Mouse (Mus musculus) cerebellum, adult 8-10 months (tissue): ENCODE data around the gene Exoc6.

Experiments used
- DNase-seq: peaks from one replicate; pipeline ENCODE4 v3.0.0; 2022

Exoc6 gene

DNA sequence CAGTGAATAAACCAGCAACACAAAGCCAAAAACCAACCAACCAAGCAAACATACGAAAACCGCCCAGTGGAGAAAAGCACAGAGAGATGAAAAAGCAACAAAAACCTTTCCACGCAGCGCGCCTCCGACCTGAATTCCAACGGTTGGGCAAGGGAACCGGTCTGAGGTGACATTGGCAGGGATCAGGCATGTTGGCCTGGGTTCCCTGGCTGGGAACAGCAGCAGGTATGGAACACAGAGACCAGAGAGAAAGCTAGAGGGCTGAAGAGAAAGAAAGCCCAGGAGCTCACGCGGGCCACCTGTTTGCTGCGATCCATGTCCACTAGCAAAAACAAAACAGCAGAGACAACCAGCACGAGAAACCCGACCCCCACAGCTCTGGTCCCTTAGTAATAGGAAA is 144.9 kb downstream of the Exoc6 start:
- no peak for DNase-seq

DNA sequence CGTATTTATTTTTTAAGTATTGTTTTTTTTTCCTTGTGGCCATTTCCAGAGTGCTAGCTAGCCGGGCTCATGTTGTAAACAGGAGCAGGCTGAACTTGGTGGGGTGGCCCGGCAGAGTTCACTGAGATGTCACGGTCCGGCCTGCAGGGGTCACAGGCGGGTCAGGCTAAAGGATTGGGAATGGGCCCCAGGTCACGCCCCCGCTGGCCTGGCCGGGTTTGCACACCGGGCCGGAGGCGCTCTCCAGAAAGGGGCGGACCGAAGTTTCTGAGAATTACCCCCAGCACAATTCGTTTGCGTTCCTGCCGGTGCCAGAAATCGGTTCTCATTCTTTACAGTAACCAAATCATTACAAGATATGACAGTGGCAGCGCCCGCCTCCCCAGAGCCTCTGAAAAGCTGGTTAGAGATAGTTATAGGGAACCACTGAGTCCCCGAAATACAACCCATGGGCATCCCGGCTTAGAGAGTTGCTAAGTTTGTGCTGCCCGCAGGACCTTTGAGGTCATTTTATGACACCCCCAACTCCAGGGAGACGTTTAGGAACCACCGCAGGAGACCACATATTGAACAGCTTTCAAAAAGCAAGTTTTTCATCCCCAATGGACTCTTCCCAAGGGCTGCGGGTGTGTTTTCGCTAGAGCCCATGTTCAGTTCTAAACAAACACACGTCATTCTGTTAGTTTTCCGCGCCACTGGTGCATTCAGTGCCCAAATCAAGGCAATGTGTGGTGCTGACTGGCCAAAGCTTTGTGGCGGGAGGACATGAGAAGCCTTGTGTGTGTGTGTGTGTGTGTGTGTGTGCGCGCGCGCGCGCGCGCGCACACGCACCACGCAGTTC is 145.8 kb downstream of the Exoc6 start:
- no peak for DNase-seq

DNA sequence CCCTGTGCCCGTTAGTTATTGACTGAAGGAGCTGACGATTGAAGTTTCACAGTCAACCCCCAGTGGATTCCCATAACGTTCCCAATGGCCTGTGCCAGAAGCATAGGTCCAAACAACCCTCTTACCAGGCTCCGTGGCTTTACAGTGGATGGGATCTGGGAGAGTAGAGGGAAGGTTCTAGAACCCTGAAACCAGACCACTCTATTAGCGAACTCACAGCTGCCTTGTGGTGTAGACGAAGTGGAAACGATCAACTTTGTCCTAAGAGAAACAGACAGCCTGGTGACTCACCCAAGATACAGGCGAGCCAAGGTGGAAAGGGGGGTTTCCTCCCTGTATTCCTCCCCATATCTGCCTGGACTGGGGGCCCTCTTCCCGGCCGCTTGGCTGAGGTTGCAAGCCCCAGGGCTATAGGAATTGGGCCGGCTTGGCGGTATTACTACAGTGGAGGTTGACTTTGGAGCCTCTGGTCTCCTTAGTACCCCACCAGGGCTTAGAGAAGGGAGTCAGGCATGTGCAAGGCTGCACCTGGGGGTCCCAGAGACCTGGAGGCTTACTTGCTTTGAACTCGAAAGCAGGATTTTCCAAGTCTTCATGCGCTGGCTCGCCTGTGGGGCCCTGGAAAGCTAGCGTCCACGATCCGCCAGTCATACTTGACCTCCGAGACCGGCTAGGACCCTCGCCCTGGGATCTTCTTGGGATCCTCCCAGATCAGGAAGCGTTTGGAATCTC is 146.6 kb downstream of the Exoc6 start:
- no peak for DNase-seq

DNA sequence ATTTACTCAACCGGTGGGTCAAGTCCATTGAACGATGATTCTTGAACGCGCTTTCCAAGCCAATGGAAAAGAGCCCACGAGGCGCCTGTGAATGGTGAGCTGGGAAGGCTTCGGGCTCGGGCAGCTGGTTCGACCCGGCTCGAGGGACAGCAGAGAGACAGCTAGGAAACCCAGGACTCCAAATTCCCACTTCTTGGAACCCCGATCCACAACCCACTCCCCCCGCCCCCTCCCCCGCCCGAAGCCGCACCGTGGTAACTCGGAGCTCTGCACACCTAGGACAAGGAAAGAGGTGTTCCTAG is 147.1 kb downstream of the Exoc6 start:
- no peak for DNase-seq

DNA sequence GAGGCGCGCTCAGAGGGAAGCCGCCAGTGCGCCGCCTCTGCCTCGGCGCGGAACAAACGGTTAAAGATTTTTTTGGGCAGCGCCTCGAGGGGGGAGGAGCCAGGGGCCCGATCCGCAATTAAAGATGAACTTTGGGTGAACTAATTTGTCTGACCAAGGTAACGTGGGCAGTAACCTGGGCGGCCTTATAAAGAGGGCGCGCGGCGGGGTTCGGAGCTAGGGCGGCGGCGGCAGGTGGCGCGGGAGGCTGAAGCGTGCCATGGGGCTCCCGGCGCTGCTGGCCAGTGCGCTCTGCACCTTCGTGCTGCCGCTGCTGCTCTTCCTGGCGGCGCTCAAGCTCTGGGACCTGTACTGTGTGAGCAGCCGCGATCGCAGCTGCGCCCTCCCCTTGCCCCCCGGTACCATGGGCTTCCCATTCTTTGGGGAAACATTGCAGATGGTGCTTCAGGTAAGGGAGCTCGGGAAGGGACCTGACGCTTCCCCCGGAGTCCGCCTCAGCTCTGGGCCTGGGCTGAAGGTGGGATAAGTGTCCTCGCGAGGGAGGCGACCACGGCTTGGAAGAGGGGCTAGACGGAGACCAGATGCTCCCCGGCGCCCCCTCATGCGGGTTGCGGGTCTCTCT is 147.5 kb downstream of the Exoc6 start, which contains the start of gene Cyp26a1:
TSS of gene Cyp26a1 (plus strand) at position 148 of the 622 bp plus-strand sequence.
- DNase-seq = no peak

DNA sequence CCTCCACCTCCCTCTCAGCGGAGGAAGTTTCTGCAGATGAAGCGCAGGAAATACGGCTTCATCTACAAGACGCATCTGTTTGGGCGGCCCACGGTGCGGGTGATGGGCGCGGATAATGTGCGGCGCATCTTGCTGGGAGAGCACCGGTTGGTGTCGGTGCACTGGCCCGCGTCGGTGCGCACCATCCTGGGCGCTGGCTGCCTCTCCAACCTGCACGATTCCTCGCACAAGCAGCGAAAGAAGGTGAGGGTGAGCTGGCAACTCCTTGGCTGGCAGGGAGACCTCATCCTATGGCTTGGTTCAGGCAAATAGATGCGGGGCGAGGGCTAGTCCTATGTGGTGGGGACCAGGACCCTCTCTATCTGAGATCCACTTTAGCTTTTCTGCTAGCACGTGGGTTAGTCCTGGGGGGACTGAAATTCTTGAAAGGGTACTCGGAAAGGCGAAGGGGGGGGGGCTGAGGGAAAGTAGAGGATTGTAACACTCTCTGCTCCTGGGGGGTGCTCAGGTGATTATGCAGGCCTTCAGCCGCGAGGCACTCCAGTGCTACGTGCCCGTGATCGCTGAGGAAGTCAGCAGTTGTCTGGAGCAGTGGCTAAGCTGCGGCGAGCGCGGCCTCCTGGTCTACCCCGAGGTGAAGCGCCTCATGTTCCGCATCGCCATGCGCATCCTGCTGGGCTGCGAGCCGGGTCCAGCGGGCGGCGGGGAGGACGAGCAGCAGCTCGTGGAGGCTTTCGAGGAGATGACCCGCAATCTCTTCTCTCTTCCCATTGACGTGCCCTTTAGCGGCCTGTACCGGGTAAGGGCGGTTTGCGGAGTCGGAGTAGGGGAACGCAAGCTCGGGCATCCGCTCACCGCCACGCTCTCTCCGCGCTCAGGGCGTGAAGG is 148.3 kb downstream of the Exoc6 start:
- DNase-seq = no peak

DNA sequence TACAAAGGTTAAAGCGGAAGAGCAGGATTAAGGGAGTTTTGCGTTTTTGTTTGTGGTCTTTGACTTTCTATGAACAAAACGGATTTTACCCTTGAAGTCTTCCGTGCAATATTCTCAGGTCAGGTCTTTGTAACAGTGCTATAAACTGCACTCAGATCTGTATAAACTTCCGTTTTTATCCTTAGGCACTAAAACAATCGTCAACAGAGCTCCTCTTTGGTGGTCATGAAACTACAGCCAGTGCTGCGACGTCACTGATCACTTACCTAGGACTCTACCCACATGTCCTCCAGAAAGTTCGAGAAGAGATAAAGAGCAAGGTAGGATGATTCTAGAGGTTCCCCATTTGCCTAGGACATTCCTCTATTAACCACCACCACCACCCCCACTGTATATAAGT is 149.5 kb downstream of the Exoc6 start:
- DNase-seq = no peak

DNA sequence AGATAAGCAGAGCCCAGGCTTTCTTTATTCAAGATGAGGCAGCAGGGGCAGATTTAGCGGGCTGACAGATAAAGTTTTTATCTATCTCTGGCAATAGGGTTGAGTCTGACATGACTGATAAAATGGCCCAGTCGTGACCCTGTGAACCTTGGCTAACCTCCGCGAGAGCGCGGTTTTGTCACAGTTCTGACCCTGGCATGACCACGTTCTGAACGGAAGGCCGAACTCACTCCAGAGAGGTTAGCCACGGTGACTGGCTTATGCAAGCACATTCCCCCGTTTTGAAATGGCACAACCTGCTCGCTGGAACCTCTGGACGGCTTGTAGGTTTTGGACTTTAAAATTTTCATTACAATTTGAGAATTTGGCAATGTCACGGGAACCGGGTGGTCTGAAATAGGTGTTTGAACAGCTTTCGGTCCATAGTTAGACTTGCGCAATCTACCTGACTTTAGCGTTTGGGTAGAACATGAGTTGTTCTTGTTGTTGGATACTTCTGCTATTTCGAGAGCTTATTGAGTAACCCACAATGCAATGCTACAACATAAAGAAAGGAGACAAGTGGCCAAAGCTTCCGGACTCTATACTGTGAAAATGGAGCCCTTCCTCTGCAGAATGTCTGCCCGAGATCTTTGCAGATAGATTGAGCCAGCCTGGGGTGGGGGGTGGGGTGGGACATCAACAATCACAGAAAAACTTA is 152.3 kb downstream of the Exoc6 start:
- DNase-seq = no peak

DNA sequence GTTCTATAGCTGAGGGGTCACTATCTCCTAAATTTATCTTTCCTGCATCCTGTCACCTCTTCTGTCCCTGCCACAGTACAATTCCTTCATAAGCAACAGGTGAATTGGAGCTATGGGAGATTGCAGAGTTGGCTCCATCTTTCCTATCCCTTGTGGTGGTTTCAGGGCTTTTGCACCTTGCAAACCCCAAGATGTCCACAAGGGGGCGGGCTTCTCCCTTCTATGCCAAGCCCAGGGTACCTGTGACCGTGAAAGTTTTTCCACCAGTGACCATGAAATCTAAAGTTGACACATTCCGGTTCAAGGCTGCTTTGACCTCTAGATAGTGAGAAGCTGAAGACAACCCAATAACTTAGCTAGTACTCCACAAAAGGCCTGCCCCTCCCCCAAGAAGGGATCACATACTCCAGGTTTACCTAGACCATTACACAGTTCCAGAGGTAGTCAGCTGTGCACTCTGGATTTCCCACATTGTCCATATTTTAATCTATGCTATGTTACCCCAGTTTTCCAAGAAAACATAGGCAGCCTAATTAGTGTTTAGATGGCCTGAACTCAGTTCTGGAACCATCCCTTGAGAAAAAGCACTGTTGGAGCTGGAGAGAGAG is 153.8 kb downstream of the Exoc6 start:
- peak; percentile 29 for DNase-seq

DNA sequence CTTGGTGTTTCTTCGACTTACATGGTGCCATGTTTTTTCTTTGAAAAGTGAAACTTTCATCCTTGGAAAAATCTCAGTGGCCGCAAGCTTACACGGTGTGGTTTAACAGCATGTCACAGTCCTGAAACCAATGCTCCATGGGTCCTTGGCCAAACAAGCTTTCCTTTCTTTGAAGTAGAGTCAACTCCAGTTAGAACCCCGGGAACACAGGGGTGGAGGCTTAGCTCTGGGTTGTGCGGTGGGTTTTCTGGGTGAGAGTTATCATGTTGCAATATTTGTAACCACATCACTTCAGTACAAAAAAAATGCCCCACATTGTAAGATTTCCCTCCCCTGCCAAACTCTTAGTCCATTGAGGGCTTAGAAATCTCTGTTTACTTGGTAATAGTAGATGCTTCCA is 155.5 kb downstream of the Exoc6 start:
- DNase-seq = no peak

DNA sequence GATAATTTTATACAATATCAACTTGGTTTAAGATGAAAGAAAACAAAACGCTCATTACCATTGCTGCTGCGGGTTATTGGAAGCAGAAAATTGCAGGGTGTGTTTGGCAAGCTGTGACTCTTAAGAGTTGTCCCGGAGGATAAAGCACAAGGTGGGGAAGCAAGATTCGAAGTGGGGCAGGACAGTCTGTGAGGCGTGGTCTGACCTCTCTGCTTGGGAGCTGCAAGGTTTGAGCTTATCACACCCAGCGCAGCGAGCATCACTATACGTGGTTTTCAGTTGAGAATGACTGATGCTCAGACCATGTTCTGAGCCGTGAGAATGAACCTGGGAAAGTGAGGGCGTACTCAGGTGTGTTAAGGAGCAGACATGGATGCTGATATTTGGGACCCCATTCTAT is 164.5 kb downstream of the Exoc6 start:
- DNase-seq = no peak

DNA sequence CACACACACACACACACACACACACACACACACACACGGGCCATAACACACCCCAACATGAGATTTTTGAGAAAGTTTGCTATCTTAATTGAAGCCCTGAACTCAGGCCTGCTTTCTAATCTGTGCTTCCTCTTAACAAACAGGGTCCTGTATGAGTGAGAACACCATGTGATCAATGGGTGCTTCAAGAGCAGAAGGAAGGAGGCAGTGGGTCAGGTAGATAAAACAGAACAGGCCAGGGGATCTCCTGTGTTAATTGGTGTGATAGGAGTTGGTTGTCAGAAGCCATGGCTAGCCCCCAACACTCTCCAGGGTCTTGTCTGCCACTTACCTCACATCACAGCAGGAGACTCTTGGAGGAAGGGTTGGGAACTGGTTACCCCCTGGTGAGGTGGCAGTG is 165.8 kb downstream of the Exoc6 start:
- no peak for DNase-seq

DNA sequence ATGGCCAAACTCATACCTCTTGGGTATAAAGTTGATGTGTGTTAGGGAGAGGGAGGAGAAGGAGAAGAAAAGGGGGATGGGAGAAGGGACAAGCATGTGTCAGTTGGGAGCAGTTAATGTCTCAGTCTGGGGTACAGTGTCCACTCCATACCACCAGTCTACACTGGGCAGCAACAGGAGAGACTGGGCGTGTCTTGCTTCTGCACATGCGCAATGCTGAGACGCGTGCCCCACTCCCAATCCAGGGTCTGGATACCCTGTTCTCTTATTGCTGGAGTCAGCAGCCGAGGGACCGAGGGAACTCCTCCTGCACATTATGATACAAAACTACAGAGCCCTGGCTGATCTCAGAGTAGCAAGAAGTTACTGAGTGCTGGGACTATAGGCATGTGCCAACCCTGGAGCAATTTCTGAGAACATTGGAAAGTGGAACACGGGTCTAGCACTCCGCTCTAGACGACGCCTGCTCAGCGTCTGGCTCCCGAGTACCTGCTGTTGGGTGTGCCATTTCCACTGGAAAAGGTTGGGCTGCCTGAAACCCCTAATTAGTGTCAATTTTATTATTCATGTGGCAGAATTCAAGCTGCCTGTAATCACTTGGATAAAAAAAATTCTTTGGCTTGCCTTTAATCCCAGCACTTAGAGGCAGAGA is 166.4 kb downstream of the Exoc6 start:
- no peak for DNase-seq

DNA sequence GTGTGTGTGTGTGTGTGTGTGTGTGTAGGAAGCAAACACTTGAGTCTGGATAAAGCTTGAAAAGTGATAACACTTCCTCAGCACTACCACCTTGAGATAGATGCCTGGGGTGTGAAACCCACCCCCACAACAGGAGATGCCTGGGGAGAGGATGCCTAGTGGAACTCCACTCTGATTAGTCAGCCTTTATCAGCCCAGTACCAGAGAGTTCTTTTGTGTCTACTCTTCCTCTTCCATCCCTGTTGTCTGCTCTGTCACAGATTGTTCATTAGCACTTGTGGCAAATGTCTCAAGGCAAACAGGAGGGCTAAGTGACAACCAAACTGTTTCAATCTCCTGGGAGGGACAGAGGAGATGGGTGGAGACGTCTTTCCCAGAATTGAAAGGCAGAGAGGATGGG is 168.9 kb downstream of the Exoc6 start:
- no peak for DNase-seq

DNA sequence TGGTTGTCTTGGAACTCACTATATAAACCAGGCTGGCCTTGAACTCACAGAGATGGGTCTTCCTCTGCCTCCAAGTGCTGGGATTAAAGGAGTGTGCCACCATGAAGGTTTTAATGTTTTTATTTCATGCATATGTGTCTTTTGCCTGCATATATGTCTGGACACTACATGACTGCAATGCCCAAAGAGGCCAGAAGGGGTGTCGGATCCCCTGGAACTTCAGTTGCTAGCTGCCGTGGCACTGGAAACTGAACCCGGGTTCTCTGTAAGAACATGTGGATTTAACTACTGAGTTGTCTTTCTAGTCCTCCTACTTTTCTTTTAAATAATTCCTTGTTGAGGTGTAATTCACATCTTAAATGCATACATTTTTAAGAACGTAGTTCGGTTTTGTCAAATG is 174.4 kb downstream of the Exoc6 start:
- DNase-seq = no peak

DNA sequence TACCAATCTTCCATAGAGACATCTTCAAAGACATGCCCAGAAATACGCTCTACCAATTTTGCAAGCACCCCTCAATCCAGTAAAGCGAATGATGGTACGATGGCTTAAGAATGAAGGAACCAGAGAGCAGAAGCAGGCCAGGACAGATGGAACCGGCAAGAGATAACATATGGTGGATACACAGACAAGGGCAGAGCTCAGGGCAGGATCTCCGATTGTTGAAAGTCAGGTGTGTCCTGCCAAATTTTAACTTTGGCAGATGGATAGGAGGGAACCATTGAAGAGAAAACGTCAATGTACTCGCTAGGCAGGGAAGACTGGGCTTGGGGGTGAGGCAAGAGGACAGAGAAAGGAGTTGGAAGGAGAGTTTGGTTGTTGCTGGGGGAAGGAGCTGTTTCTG is 176.4 kb downstream of the Exoc6 start:
- no peak for DNase-seq

DNA sequence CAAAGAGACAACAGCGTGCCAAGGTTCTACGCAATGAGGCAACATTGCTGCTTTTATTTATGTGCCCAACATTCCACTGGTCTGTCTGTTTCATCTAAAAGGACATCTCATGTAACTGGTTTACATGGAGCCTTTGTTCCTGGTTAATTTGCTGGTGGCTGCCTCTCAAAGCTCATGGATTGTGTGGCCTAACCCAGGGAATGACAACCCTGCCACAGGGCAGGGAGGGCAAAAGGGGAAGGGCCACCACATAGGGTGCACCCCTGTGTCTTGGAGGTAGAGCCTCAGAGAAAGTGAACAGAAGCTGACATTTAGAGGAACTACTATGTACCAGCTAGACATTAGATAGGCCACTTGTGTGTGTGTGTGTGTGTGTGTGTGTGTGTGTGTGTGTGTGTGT is 177.1 kb downstream of the Exoc6 start:
- no peak for DNase-seq
